9 mouse cellular contexts compared by ENCODE assay signal in the genomic region with DNA sequence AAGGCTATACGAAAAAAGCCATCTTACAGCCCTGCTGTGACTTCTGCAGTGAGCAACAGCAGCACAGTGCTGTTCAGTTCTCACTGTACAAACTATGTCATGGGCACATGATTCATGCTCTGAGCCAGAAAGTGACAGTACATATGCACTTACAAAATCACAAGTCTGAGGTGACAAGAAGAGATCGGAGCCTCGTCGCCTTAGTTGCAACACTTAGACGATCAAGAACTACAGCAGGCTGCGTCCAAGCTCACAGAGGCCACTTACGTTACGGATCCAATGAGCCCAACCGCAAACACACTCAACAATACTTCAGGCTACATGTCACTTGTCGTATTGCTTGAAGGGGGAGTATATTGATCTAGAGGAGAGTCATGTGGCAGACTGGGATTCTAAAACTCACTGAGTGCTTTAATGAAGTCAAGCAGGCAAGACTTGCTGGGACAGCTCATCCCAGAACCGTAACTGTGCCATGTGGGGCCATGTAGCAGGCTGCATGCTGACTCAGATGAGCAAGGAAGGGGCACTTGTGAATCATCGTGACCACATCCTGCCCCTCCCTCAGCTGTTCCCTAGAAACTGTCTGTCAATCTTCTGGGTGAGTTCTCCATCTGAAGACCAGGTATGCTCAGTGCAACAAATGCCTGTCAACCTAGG. TPM values are rescaled to one million over a fixed set of nuclear protein-coding genes. Genes with fewer than 3 reads are reported as not detected.
DNase-seq lines count a peak whose midpoint lies in the region; ATAC-seq and TF ChIP-seq lines count a peak whose summit lies in the region.
"Had no signal": no experiment of that assay in that cellular context is flagged by ENCODE, and none has a peak within 500 bp of the region (broad histone marks: within the 10 kb centered on the region; RNA-seq: fewer than 3 reads in every experiment).

No protein-coding gene starts in this region.

- no peaks in the 10 kb centered on the region for H3K9me3 ChIP-seq in intestine, embryonic 16.5 days (ENCODE audit: control insufficient read depth, low read length)
- no peaks in the 10 kb centered on the region; the same call in 1 of the 2 replicates for H3K9me3 ChIP-seq in midbrain, embryonic 10.5 days (replicated peaks)
- H3K9me3 ChIP-seq: heart, embryonic 13.5 days had no signal

- no peak for TF ChIP-seq POLR2A in kidney, adult 2 months (IDR thresholded peaks at IDR 0.05; ENCODE audit: low read depth, low read length)

- H3K4me1 ChIP-seq in intestine, embryonic 16.5 days (ENCODE audit: control insufficient read depth, insufficient read depth, low read length), result no peaks in the 10 kb centered on the region
- H3K4me1 ChIP-seq in kidney, adult 2 months (ENCODE audit: control insufficient read depth, insufficient read depth, low read length), result no peaks in the 10 kb centered on the region
- H3K4me1 ChIP-seq in midbrain, embryonic 10.5 days, result no peaks in the 10 kb centered on the region
- H3K4me1 ChIP-seq: heart, embryonic 13.5 days had no signal

- no peak overlapping the region for H3K4me2 ChIP-seq in intestine, embryonic 16.5 days (ENCODE audit: low read depth, low read length)
- H3K4me2 ChIP-seq: heart, embryonic 13.5 days had no signal

- peak; percentile 96 for ATAC-seq in CD4-positive, CD25-positive, alpha-beta regulatory T cell, adult 4 months
- ATAC-seq in common myeloid progenitor, adult 5-6 weeks (replicated peaks; ENCODE audit: low read depth, poor library complexity, severe bottlenecking), result peak; percentile 97
- peak; percentile 97 for ATAC-seq in megakaryocyte progenitor cell, adult 5-6 weeks (replicated peaks; ENCODE audit: poor library complexity)
- ATAC-seq in intestine, embryonic 16.5 days, result no peak

- no peak overlapping the region for H3K27ac ChIP-seq in intestine, embryonic 16.5 days (ENCODE audit: low read length)
- no peak overlapping the region for H3K27ac ChIP-seq in kidney, adult 2 months (ENCODE audit: insufficient read depth, low read depth, low read length)
- H3K27ac ChIP-seq in midbrain, embryonic 10.5 days (replicated peaks), result no peak overlapping the region
- H3K27ac ChIP-seq: heart, embryonic 13.5 days had no signal

- H3K27me3 ChIP-seq in intestine, embryonic 16.5 days (replicated peaks; ENCODE audit: control insufficient read depth, insufficient read depth, low read length), result no peaks in the 10 kb centered on the region
- H3K27me3 ChIP-seq in kidney, adult 2 months (replicated peaks; ENCODE audit: control insufficient read depth, insufficient read depth, low read length), result no peaks in the 10 kb centered on the region
- no peaks in the 10 kb centered on the region for H3K27me3 ChIP-seq in midbrain, embryonic 10.5 days (ENCODE audit: low read depth, poor library complexity, severe bottlenecking)
- H3K27me3 ChIP-seq: heart, embryonic 13.5 days had no signal

- 86% methylated on average over 12 of the region's 12 CpGs for WGBS in intestine, embryonic 16.5 days
- WGBS in kidney, adult 2 months, result 82% methylated on average over 12 of the region's 12 CpGs
- 86% methylated on average over 12 of the region's 12 CpGs for WGBS in midbrain, embryonic 10.5 days

- peak; percentile 98 for DNase-seq in 3T3-L1 (ENCODE audit: low read depth, low spot score)
- DNase-seq in gastrocnemius, postnatal 10 days, result no peak
- no peak for DNase-seq in kidney, adult 2 months
- no peak for DNase-seq in midbrain, embryonic 10.5 days (ENCODE audit: low spot score)

- H3K36me3 ChIP-seq in intestine, embryonic 16.5 days (ENCODE audit: control insufficient read depth, insufficient read depth, low read length), result no peaks in the 10 kb centered on the region
- no peaks in the 10 kb centered on the region for H3K36me3 ChIP-seq in kidney, adult 2 months (ENCODE audit: control insufficient read depth, insufficient read depth, low read length)
- no peaks in the 10 kb centered on the region for H3K36me3 ChIP-seq in midbrain, embryonic 10.5 days
- H3K36me3 ChIP-seq: heart, embryonic 13.5 days had no signal

- no peak overlapping the region for H3K9ac ChIP-seq in intestine, embryonic 16.5 days (ENCODE audit: low read depth, low read length)
- H3K9ac ChIP-seq: heart, embryonic 13.5 days had no signal

- TF ChIP-seq CTCF in kidney, adult 2 months (conservative IDR thresholded peaks at IDR 0.05; ENCODE audit: insufficient read depth, insufficient read length, low read depth, low read length), result no peak

- H3K4me3 ChIP-seq in intestine, embryonic 16.5 days (ENCODE audit: low read length), result no peak overlapping the region
- no peak overlapping the region for H3K4me3 ChIP-seq in kidney, adult 2 months (ENCODE audit: insufficient read depth, low read depth, low read length)
- no peak overlapping the region for H3K4me3 ChIP-seq in midbrain, embryonic 10.5 days
- H3K4me3 ChIP-seq: heart, embryonic 13.5 days had no signal

RNA-seq across cellular contexts. Expression of a gene that starts 40.4 kb away (rescaled TPM):
- polyA plus RNA-seq in CD4-positive, CD25-positive, alpha-beta regulatory T cell, adult 4 months (2017; shearing (Covaris generic)), result 10 to 100 TPM; 20.8 to 22.3 TPM
- 277 and 295 TPM in 2 replicates for total RNA-seq in common myeloid progenitor, adult 5-6 weeks (2017)
- 257 and 285 TPM in 2 replicates for total RNA-seq in megakaryocyte progenitor cell, adult 5-6 weeks (2015)
- 138 and 227 TPM in 2 replicates for total RNA-seq in megakaryocyte progenitor cell, adult 5-6 weeks (2017)
- 1 to 10 TPM; 6.9 to 9.6 TPM for total RNA-seq in gastrocnemius, postnatal 10 days (2021)
- 19.7 and 20.9 TPM in 2 replicates for polyA plus RNA-seq in intestine, embryonic 16.5 days (2015; fragmentation: Nextera tagmentation; extraction: Ambion mirVana)
- 6.0 and 7.8 TPM in 2 replicates for polyA plus RNA-seq in kidney, adult 2 months (2012; rRNA removed)
- 16.5 and 21.6 TPM in 2 replicates for polyA plus RNA-seq in midbrain, embryonic 10.5 days (2016; fragmentation: Nextera tagmentation; extraction: Ambion mirVana)
